Mouse (Mus musculus) skeletal muscle tissue, adult 2 months (tissue): ENCODE results near the gene Xylt2.
"Not testable (repeated sequence)": the region's sequence is repeated elsewhere in the genome, so short reads cannot be mapped to it uniquely, and the experiment has no call there.

Experiments used
- DNase-seq: peaks from one replicate; pipeline ENCODE4 v3.0.0-alpha.2; 2012; ENCODE audit warnings: low read depth, low spot score

Xylt2 gene

DNA sequence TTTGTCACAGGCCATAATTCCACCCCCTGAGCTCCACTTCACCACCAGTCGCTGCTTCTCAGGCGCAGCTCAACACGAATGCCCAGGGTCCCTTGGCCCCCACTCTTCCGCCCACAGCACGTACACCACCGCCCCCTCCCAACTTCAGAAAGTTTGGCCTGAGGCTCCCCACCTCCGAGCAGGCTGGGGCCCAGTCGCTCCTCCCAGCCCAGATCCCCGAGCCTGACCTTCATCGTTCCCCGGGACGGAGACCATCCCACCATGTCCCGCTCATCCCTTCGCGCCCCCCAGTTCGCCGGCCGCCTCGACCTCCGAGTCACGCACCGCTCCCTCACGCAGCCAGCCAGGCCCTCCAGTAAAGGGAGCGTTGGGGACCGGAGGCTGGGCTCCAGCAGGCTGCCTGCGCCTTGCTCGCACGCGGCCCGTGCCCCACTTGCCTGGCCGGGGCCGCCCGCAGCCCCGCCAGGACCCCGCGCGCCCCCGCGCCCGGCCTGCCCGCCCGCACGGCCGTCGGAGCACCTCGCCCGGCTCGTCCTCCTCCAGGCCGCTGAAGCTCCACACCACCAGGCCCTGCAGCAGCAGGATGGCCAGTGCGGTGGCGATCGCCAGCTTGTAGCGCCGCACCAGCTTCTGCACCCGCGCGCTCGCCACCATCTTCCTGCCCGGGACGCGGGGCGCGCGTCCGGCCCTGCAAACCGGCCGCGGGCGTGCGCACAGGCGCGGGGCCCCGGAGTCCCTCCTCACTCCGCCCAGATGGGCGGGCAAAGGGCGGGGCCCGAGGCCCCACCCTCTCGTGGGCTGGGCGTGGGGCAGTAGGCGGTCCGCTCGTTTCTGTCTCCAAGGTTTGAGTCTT lies at the start of gene Xylt2:
TSS of gene Xylt2 (minus strand) at position 762 of the 853 bp plus-strand sequence.
- peak; percentile 70 for DNase-seq

DNA sequence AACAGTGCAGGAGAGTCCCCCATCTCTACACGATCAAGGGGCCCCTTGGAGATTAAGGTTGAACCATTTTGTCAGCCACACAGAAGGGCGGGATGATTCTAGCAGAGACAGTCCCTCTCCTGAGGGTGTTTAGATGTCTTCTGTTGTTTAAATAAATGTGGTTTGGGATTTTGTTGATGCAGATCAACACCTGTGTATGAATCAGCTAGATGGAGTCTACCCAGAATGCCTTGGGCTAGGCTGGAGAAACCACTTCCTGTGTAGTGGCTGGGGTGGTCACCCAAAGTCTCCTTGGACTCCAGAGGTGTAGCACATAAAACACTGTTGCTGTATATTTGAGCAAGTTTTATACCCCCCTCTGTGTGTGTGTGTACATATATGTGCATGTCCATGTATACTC lies 41.9 kb upstream of the Xylt2 start:
- no peak for DNase-seq

DNA sequence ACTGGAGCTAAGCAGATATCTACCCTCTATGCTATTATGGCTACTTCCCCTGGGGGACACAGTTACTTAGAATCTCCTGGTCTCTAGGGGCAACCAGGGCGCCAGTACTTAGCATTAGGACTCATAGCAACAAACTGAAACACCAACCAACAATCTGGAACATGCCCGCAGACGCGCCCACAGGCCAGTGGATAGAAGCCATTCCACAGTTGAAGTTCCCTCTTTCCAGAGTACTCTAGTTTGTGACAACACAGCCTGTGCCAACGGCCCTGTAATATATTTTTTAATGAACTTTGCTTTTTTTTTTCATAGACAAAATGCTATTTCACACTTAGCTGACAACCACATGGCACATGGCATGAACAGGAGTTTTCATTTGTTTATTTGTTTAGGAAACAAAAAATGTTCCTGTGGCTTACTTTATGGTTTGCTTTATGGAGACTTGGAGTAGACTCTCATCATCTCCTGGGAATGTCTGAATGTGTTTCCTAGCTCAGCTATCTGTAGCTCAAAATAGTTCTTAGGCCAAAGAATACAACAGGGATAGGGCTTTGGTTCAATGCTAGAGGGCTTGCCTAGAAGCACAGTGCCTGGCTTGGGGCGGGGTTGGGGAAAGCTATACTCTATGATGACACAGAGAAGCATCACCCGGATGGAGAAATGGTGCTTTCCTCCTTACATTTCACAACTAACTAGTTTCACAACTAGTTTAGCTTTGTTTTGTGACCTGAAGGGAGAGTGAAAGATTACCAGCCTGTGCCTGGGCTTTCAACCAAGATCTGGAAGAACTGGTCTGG lies 41.0 kb upstream of the Xylt2 start:
- no peak for DNase-seq

DNA sequence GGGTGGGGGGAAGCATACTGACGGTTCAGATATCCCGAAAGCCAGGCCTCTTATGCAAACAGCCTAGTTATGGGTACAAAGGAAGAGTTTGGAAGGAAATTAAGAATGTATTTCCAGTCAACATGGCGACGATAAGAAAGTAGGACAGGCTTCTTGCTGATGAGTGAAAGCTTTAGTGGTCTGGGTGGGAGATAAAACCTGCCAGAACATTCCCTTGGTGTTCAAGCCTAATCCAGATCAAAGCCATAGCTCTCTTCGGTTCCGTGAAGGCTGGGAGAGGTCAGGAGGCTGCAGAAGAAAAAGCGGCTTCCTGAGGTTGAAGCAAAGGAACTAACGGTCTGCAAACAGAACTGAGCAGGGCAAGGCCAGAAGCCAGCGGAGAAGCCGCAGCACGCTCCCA lies 39.9 kb upstream of the Xylt2 start:
- DNase-seq: no peak

DNA sequence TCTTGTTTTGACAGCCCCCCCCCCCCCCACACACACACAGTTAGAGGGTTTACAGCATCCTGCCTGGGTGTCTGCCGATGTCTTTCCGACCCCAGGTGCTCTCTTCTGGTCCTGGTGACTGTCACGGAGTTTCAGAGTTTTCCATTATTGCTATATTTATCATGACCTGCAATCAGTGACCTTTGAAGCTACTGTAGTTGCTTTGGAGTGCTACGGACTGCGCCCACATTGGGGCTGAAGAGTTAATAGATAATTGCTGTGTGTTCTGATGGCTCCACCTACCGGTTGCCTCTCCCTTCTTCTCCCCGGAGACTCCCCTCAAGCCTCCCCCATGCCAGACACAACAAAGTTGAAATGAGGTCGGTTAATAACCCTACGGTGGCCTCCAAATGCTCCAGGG lies 39.4 kb upstream of the Xylt2 start:
- DNase-seq: peak; percentile 16

DNA sequence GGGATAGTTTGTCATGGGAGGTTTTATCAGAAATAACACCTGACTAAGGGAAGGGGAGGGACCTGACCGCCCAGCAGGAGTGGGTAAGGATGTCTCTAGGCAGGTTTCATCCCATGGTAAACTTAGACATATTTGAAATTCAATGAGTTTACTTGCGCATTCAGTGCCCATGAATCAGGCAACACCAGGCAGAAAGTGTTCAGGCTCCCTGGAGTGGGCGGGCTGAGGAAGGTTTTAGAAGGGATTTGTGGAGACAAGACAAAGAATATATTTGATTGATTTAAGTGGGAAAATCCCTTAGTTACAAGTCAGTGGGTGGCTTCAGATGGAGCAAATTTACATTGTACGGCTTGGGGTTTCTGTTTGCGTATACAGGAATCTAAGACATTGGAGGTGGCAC lies 38.3 kb upstream of the Xylt2 start:
- no peak for DNase-seq

DNA sequence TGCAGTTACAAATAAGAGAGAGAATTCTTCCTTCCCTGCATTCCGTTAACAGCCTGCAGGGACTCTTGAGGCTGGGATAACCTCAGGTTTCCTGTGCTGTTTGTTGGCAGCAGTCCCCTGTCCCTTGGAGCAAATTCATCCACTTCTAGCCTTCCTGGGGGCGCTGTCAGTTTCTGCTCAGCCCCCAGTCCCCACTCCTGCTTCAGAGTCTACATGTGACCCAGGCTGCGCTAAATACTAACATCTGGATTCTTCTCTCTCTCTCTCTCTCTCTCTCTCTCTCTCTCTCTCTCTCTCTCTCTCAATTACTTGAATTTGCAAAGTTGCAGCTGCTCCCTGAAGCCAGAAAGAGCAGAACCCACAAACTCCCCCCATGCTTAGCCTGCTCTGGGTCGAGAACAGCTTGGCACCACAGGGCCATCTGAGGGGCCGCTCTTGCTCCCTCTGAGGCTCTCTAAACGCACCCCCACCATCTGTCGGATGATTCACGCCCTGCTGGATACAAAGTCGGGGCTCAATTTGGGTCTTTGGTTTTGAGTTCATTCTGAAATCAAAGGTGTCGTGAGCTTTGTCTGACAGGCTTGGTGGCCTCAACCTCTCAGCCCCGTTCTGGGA lies 36.0 kb upstream of the Xylt2 start:
- DNase-seq: no peak

DNA sequence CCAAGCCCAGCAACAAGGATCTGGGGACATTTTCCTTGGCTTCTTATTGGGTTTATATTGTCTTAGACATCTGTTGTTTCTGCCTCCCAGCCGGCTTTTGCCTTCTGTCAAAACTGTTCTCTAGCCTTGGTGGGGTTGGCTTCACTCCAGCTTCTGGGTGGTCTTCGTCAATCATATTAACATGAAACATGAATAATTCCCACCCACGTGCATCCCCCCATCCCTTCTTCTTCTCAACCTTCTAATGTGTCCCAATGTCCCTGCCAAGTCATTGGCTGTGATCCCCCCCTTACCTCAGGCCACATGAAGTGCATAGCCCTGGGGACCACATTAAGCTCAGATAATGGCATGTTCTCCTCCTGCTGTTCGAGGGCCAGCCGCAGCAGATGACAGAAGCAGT lies 27.2 kb upstream of the Xylt2 start, which contains the start of gene Gm11541:
TSS of gene Gm11541 (minus strand) at position 28 of the 400 bp plus-strand sequence.
- DNase-seq: no peak

DNA sequence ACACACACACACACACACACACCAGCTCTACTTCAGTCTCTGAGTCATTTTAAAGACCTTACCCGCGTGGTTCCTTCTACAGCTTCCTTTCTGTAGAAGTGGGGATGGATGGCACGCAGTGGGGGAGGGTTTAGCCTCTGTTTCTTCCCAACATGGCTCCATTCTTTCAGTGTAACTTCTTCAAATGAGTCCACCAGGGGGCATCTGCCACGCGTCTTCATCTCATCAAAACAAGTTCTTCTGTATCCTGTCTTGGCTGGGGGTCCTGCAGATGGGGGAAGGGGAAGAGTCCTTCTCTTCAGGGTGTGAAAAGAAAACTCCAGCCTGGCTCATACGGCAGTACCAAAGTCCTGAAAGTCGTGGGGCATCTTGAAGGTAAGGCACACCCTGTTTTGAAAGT lies 26.7 kb upstream of the Xylt2 start:
- no peak for DNase-seq

DNA sequence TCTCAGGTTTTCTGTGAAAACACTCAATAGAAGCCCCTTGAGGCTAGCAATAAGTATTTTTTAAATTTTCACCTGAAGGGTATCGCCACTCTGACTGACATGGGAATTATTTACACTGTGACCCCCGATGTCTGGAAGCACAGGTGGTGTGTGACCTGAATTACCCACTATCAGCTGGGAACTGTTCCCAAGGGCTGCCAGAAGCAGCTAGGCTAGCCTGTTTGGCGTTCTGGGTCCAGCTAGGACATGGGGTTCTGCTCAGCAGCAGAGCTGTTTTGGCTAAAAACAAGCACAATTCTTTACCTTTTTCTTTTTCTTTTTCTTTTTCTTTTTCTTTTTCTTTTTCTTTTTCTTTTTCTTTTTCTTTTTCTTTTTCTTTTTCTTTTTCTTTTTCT lies 24.9 kb upstream of the Xylt2 start:
- DNase-seq: no peak

DNA sequence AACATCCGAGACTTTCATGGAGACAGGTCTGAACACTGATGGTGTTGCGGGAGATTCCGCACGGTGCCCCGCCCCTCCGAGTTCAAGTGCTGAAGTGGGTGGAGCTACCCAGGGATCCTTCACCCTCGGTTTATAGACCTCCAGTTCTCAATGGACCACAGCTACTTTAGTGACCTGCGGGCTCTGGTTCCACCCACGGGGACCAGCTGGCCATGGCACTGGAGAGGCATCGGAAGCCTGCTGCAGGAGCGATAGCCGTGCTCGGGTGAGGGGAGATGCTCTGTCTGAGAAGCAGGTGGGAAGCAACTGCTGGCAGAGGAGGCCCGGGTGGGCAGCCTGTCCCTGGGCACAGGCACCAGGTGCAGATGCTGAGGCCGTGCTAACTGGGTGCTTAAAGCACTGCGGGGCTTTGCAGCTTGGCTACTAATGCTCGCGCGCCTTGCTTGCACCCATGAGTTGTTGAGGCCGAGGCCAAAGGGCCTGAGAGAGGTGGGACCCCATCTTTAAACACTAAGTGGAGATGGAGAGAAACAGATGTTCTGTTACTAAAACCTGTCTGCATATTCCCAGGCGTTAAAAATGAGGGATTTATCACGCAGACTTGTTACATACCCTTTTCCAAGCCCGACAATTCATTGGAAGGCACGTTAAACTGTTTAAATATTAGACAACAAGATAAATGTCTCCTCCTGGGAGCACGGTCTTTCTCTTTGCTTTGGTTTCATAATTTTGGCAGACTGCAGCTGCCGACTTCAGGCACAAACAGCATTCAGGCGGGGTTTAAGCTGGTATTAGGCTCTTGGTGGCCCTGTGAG lies 24.3 kb upstream of the Xylt2 start:
- DNase-seq: no peak

DNA sequence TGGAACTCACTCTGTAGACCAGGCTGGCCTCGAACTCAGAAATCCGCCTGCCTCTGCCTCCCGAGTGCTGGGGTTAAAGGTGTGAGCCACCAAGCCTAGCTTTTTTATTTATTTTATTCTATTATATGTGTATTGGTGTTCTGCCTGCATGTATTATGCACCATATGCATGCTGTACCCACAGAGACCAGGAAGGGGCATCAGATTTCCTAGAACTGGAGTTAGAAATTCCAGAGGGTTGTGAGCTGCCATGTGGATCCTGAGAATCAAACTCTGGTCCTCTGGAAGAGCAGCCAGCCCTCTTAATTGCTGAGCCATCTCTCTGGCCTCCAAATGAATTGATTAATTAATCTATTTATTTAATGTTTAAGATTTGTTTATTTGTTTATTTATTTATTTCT lies 22.1 kb upstream of the Xylt2 start:
- DNase-seq: no peak

DNA sequence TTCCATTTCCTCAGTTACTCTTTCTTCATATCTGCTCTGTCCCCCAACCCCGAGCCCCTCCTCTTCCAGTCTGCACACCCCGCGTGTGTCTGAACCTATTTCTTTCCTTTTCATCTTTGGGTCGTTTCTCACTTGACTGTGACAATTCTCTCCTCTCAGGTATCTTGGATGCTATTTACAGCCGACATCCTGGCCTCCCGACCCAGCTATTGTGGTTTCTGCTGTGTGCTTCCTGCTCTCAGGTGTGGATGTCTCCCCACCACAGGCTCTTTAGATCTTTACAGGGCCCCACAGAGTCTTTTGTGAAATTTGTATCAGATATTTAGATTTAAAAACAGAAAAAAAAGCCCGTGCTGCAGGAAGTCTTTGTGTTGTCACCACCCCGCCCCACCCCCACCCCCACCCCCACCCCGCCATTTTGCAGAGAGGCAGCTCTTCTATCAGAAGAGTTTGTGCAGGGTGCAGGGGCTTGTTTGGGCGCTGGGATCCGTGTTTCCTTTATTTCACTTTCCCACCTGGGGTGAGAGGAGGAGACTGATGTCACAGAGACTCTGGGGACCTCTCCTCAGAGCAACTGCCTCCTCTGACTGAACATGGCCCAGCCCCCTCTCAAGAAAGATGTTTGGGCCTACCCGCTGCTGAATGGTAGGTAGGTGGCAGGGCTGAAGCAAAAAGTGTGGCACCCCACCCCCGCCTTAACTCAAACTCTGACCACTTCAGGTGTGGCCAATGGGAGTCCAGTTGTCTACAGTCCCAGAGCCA lies 20.6 kb upstream of the Xylt2 start:
- no peak for DNase-seq

DNA sequence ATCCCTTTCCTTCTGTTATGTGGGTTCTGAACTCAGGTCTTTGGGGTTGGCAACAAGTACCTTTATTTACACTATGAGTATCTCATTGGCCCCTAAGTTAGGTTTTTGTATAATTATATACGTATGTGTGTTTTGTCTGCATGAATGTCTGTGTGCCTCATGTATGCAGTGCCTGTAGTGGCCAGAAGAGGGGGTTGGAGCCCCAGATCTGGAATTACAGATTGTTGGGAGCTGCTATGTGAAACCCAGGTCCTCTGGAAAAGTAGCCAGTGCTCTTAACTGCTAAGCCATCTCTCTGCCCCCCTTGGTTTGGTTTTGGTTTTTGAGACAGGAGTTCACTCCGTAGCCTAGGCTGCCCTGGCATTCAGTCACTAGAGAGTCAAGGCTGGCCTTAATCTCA lies 19.8 kb upstream of the Xylt2 start:
- DNase-seq: no peak

DNA sequence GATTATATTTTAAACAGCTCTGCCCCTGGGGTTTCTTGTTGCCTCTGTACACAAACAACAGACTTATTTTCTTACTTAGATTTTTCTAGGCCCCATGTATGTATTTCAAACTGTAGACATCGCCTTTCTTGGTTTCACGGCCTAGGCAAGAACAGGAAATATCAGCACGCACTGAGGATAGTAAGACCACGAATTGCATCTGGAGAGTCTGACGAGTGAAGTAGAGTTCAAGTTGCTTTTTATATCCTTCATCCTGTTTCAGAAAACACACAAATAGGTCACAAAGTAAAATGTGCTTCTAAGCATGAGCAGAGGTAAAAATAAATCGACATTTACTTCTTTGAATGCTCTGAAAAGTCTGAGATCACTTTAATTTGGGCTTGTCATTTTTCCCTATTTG lies 18.2 kb upstream of the Xylt2 start:
- DNase-seq: no peak

DNA sequence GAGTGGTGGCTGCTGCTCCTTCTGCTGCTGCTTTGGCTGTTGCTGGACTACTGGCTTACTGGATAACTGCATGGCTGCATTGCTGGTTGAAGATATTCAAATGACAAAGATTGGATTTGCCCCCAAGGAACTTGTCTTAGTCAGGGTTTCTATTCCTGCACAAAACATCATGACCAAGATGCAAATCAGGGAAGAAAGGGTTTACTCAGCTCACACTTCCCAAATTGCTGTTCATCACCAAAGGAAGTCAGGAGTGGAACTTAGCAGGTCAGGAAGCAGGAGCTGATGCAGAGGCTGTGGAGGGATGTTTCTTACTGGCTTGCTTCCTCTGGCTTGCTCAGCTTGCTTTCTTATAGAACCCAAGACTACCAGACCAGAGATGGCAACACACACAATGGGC lies 15.2 kb upstream of the Xylt2 start:
- DNase-seq: not testable (repeated sequence)

DNA sequence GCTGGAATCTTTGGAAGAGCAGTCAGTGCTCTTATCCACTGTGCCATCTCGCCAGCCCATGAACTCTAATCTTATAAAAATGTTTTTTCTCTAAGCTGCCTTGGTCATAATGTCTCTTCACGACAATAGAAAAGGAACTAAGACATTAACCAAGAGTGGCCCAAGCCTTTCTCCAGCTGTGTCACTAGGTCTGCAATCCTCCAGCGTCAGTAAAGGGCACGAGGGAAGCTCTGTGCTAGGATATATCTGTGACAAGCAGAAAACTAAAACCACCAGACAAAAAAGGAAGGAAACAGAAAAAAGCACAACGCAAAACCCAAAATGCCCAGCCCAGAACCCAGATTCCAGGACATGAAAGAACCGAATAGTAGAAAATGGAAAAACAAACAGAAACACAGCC lies 9.9 kb upstream of the Xylt2 start:
- DNase-seq: no peak

DNA sequence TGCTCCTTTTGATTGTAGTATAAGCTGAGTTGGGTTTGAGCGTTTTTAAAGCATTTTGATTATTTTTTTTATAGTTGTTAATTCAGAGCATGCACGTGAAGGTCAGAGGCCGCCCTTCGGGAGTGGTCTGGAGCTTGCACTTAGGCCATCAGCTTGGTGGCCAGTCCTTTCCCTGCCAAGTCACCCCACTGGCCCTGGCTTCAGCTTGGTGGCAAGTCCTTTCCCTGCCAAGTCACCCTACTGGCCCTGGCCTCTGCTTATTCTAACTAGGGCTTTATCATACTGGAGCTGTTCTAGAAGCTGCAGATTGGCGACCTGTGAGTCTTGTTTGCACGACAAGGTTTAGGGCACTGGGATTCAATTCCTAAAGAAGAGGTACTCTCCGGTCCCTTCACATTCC lies 5.1 kb upstream of the Xylt2 start:
- DNase-seq: no peak

DNA sequence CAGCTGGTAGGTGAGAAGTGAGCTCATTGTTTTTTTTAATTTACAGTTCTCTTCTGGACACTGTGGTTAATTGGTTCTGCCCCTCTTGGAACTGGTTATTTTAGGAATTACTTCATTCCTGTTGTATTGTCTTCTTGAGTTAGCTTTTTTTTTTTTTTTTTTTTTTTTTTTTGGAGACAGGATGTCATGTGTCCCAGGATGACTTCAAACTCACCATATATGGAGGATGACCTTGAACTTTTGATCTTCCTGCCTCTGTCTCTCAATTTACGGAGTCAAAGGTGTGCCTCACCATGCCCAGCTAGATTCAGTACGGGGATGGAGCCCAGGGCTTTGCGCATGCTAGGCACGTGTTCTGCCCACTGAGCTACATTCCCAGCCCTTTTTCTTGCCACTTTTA lies 4.3 kb upstream of the Xylt2 start:
- no peak for DNase-seq

DNA sequence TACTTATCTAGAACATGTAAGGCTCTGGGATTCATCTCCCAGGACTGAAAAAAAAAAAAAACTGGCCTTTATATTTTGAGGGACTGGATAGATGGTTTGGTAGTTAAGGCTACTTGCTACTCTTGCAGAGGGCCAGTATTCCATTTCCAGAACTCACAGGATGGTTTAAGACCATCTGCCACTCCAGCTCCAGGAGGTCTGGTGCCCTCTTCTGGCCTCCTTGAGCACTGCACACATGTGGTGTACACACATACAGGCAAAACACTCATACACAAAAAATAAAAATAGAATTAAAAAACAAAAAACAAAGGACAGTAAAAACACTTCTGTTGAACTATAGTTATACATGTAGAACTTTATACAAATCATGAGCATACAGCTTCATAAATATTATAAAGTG lies 3.3 kb upstream of the Xylt2 start:
- DNase-seq: no peak

DNA sequence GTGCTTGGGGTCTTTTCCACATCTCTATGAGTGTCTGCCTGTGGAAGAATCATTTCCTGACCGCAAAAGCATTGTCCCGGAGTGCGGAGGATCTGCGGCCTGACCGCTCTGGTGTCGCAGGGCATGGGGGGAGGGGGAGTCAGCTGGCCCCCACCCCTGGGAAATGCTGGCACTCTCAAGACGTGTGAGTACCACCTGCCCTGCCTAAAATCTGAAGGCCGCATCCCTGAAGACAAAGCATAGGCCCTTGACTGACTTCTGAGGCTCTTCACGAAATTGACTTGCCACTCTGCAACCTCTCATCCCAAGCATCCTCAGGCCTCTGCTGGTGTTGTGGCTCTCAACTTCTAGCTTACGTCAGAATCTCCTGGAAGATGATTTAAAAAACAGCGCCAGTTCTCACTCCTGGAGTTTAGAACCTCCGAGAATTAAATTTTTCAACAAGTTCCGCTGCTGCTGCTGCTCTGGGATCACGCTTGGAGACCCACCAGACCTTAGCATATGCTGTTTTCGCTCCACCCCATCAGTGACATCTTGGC lies 361 bp upstream of the Xylt2 start:
- peak; percentile 15 for DNase-seq
